Mouse (Mus musculus) layer of hippocampus, adult 18-20 months (tissue): Measurements from ENCODE around the gene Hsph1. TPM values are rescaled to one million over a fixed set of nuclear protein-coding genes. Genes with fewer than 3 reads are reported as not detected.

Experiments used
- DNase-seq, 2 experiments: peaks; one replicate each; pipeline ENCODE4 v3.0.0; 2022; ENCODE audit warnings: low spot score in 2 of 2
- long read RNA-seq: library from polyadenylated mRNA; stranded (forward); transcript quantifications from one replicate; pipeline ENCODE4 v2.0.0, GENCODE M21; 2021
- total RNA-seq, 2 experiments: library from RNA; stranded (reverse); gene quantifications; 2 replicates each; pipeline ENCODE4 v1.2.3; 2021

Gene Hsph1
- total RNA-seq = 100 to 1,000 TPM; 380 to 402 TPM
- long read RNA-seq, transcript Hsph1-201 (17 exons, 3,240 nt) = minor isoform, 19 of 674 reads
- long read RNA-seq, transcript Hsph1-211 (18 exons, 3,802 nt) = major isoform, 586 of 674 reads
- long read RNA-seq, partial matches to known transcripts = 25 of 674 reads
- long read RNA-seq, other reads (novel, unspliced or antisense) = 43 of 674 reads

- peak; percentile 99 to 100 for DNase-seq
Measured at GRCm38 (mm10) chr5:149636075-149636920, at the start of gene Hsph1. TSS of gene Hsph1 (minus strand) at chr5:149636376.

GRCm38 (mm10) chr5:149680946-149681345 lies 44.8 kb upstream of the Hsph1 start:
- DNase-seq = no peak

GRCm38 (mm10) chr5:149679886-149680285 lies 43.7 kb upstream of the Hsph1 start:
- DNase-seq = no peak

GRCm38 (mm10) chr5:149679362-149679761 lies 43.2 kb upstream of the Hsph1 start:
- DNase-seq = no peak

- DNase-seq = no peak
Measured at GRCm38 (mm10) chr5:149678990-149679348, 42.8 kb upstream of the Hsph1 start.

GRCm38 (mm10) chr5:149678100-149678989 lies 42.2 kb upstream of the Hsph1 start, which contains the start of gene B3glct:
TSS of gene B3glct (plus strand) at chr5:149678230.
- DNase-seq = peak; percentile 49 to 75

- DNase-seq = no peak
Measured at GRCm38 (mm10) chr5:149677196-149677595, 41.0 kb upstream of the Hsph1 start.

- DNase-seq = no peak
Measured at GRCm38 (mm10) chr5:149663417-149663816, 27.2 kb upstream of the Hsph1 start.

GRCm38 (mm10) chr5:149662980-149663379 lies 26.8 kb upstream of the Hsph1 start:
- no peak for DNase-seq

GRCm38 (mm10) chr5:149661428-149661827 lies 25.3 kb upstream of the Hsph1 start:
- no peak for DNase-seq

- no peak for DNase-seq
Measured at GRCm38 (mm10) chr5:149659414-149659780, 23.2 kb upstream of the Hsph1 start.

GRCm38 (mm10) chr5:149658741-149659413 lies 22.7 kb upstream of the Hsph1 start:
- DNase-seq = no peak

- DNase-seq = no peak
Measured at GRCm38 (mm10) chr5:149658022-149658421, 21.8 kb upstream of the Hsph1 start.

GRCm38 (mm10) chr5:149655636-149656035 lies 19.5 kb upstream of the Hsph1 start:
- DNase-seq = no peak

GRCm38 (mm10) chr5:149650179-149650553 lies 14.0 kb upstream of the Hsph1 start:
- DNase-seq = no peak

GRCm38 (mm10) chr5:149649499-149650178 lies 13.5 kb upstream of the Hsph1 start:
- DNase-seq = no peak

GRCm38 (mm10) chr5:149648895-149649406 lies 12.8 kb upstream of the Hsph1 start:
- no peak for DNase-seq

GRCm38 (mm10) chr5:149648196-149648595 lies 12.0 kb upstream of the Hsph1 start:
- DNase-seq = no peak

GRCm38 (mm10) chr5:149647367-149648115 lies 11.4 kb upstream of the Hsph1 start:
- peak in 1 of 2 experiments; percentile 66 for DNase-seq
